Comparison of ENCODE assay signal across 8 mouse cellular contexts in genomic region chr11:113651907-113652273, GRCm38 (mm10). TPM values are rescaled to one million over a fixed set of nuclear protein-coding genes. Genes with fewer than 3 reads are reported as not detected.
DNase-seq lines count a peak whose midpoint lies in the region; ATAC-seq and TF ChIP-seq lines count a peak whose summit lies in the region.

No protein-coding gene starts in this region.

- TF ChIP-seq POLR2A in MEL (IDR thresholded peaks at IDR 0.05; ENCODE audit: control insufficient read depth in 1 of 2, insufficient read depth in 1 of 2, low read depth in 1 of 2, low read length in 2 of 2, poor library complexity in 1 of 2): no peak

- 41% methylated on average over 8 of the region's 8 CpGs for WGBS in forebrain, embryonic 12.5 days
- 43% methylated on average over 8 of the region's 8 CpGs for WGBS in midbrain, embryonic 12.5 days

- H3K9ac ChIP-seq in MEL (ENCODE audit: control insufficient read depth, low read depth, low read length, poor library complexity, severe bottlenecking): no peak overlapping the region
- no peak overlapping the region for H3K9ac ChIP-seq in forebrain, embryonic 12.5 days
- no peak overlapping the region for H3K9ac ChIP-seq in midbrain, embryonic 12.5 days (replicated peaks)

- TF ChIP-seq EP300 in MEL (IDR thresholded peaks at IDR 0.05; ENCODE audit: low read depth in 1 of 2, low read length in 2 of 2): no peak

- DNase-seq in gastrocnemius, adult 2 months: peak; percentile 49
- no peak for DNase-seq in gastrocnemius, adult 18-20 months (ENCODE audit: low spot score)
- no peak for DNase-seq in MEL (ENCODE audit: low read depth, low spot score)
- DNase-seq in kidney, postnatal 4 days: peak; percentile 81 to 83
- DNase-seq in thymus, postnatal 4 days: peak; percentile 78
- no peak for DNase-seq in frontal cortex, postnatal 10 days (ENCODE audit: low spot score in 2 of 2)

- no peak overlapping the region for H3K27ac ChIP-seq in gastrocnemius, adult 2 months
- no peak overlapping the region for H3K27ac ChIP-seq in MEL (ENCODE audit: control insufficient read depth, low read depth, low read length)
- peak overlapping the region; percentile 61 for H3K27ac ChIP-seq in forebrain, embryonic 12.5 days
- peak overlapping the region; percentile 58 for H3K27ac ChIP-seq in midbrain, embryonic 12.5 days (replicated peaks)

- peak; percentile 49 for TF ChIP-seq CTCF in gastrocnemius, adult 2 months (IDR thresholded peaks at IDR 0.05)
- TF ChIP-seq CTCF in MEL (IDR thresholded peaks at IDR 0.05 in 2 of 3, conservative IDR thresholded peaks at IDR 0.05 in 1 of 3; ENCODE audit: control insufficient read depth in 1 of 3, insufficient read depth in 1 of 3, low read depth in 2 of 3, low read length in 3 of 3, poor library complexity in 1 of 3, severe bottlenecking in 1 of 3): peak in 2 of 3 experiments; percentile 18 to 47; a peak in 4 of 6 replicates

- peaks cover 11% of the 10 kb centered on the region for H3K79me2 ChIP-seq in MEL (ENCODE audit: control insufficient read depth, insufficient read depth, low read length, poor library complexity)

- no peaks in the 10 kb centered on the region for H3K9me3 ChIP-seq in MEL (replicated peaks; ENCODE audit: insufficient read depth, low read length)
- no peaks in the 10 kb centered on the region for H3K9me3 ChIP-seq in forebrain, embryonic 12.5 days
- no peaks in the 10 kb centered on the region for H3K9me3 ChIP-seq in midbrain, embryonic 12.5 days

- no peak for TF ChIP-seq RAD21 in MEL (IDR thresholded peaks at IDR 0.05; ENCODE audit: low read depth, low read length)

- H3K27me3 ChIP-seq in MEL (ENCODE audit: control insufficient read depth in 1 of 2, insufficient read depth in 2 of 2, low read length in 2 of 2): no peaks in the 10 kb centered on the region
- H3K27me3 ChIP-seq in forebrain, embryonic 12.5 days: peaks cover 8% of the 10 kb centered on the region; the same call in 1 of the 2 replicates
- peaks cover 8% of the 10 kb centered on the region for H3K27me3 ChIP-seq in midbrain, embryonic 12.5 days

- peaks cover 7 to 24% of the 10 kb centered on the region in 2 experiments for H3K4me1 ChIP-seq in MEL (ENCODE audit: control insufficient read depth in 1 of 2, insufficient read depth in 2 of 2, low read length in 2 of 2)
- H3K4me1 ChIP-seq in forebrain, embryonic 12.5 days: peaks cover 29% of the 10 kb centered on the region
- peaks cover 33% of the 10 kb centered on the region for H3K4me1 ChIP-seq in midbrain, embryonic 12.5 days

- peaks cover 9 to 18% of the 10 kb centered on the region in 2 experiments; a peak in 3 of 4 replicates for H3K36me3 ChIP-seq in MEL (ENCODE audit: control insufficient read depth in 1 of 2, insufficient read depth in 2 of 2, low read length in 2 of 2)
- H3K36me3 ChIP-seq in forebrain, embryonic 12.5 days (replicated peaks): peaks cover 53% of the 10 kb centered on the region
- peaks cover 54% of the 10 kb centered on the region for H3K36me3 ChIP-seq in midbrain, embryonic 12.5 days

- intact Hi-C loops in gastrocnemius, adult 2 months (cut with DNase I): no loop called here

- H3K4me2 ChIP-seq in forebrain, embryonic 12.5 days: no peak overlapping the region
- H3K4me2 ChIP-seq in midbrain, embryonic 12.5 days (replicated peaks): peak overlapping the region; percentile 5; the same call in 1 of the 2 replicates

- no peak overlapping the region for H3K4me3 ChIP-seq in gastrocnemius, adult 2 months
- no peak overlapping the region for H3K4me3 ChIP-seq in MEL (ENCODE audit: control insufficient read depth in 1 of 2, insufficient read depth in 1 of 2, low read depth in 2 of 2, low read length in 2 of 2)
- no peak overlapping the region for H3K4me3 ChIP-seq in forebrain, embryonic 12.5 days (replicated peaks)
- no peak overlapping the region for H3K4me3 ChIP-seq in midbrain, embryonic 12.5 days

- peak; percentile 9 for ATAC-seq in forebrain, embryonic 12.5 days (ENCODE audit: low FRiP score)
- ATAC-seq in midbrain, embryonic 12.5 days (ENCODE audit: low FRiP score, low read depth): no peak; the same call in 1 of the 2 replicates

TF ChIP-seq in MEL, 35 proteins besides CTCF, POLR2A, EP300 and RAD21:
- TF ChIP-seq HCFC1 (IDR thresholded peaks at IDR 0.05; ENCODE audit: low read depth, low read length) (no peak), CHD1 (IDR thresholded peaks at IDR 0.05; ENCODE audit: low read depth, low read length) (no peak), BHLHE40 (IDR thresholded peaks at IDR 0.05; ENCODE audit: borderline replicate concordance, low read depth, low read length) (no peak), MEF2A (IDR thresholded peaks at IDR 0.05; ENCODE audit: extremely low read depth, insufficient replicate concordance, low read depth, low read length, poor library complexity, severe bottlenecking) (no peak), USF2 (IDR thresholded peaks at IDR 0.05; ENCODE audit: borderline replicate concordance in 1 of 2, insufficient read depth in 1 of 2, low read depth in 1 of 2, low read length in 2 of 2) (no peak), SIN3A (IDR thresholded peaks at IDR 0.05; ENCODE audit: low read length) (no peak), ZKSCAN1 (IDR thresholded peaks at IDR 0.05; ENCODE audit: low read depth, low read length) (no peak), CHD2 (IDR thresholded peaks at IDR 0.05; ENCODE audit: low read length) (no peak), POLR2AphosphoS2 (IDR thresholded peaks at IDR 0.05; ENCODE audit: low read length) (no peak), ETS1 (IDR thresholded peaks at IDR 0.05; ENCODE audit: low read depth, low read length) (no peak), ZNF384 (IDR thresholded peaks at IDR 0.05; ENCODE audit: low read depth, low read length) (no peak), TCF12 (IDR thresholded peaks at IDR 0.05; ENCODE audit: low read depth, low read length) (no peak), RCOR1 (IDR thresholded peaks at IDR 0.05; ENCODE audit: low read depth, low read length) (no peak), MAFK (IDR thresholded peaks at IDR 0.05; ENCODE audit: borderline replicate concordance, low read depth, low read length) (no peak), MYC (IDR thresholded peaks at IDR 0.05; ENCODE audit: low read depth, low read length) (no peak), NRF1 (IDR thresholded peaks at IDR 0.05; ENCODE audit: insufficient read depth, low read depth, low read length, poor library complexity, severe bottlenecking) (no peak), GATA1 (IDR thresholded peaks at IDR 0.05; ENCODE audit: low read depth, low read length) (no peak), TAL1 (IDR thresholded peaks at IDR 0.05; ENCODE audit: low read length) (no peak), GABPA (IDR thresholded peaks at IDR 0.05; ENCODE audit: low read depth, low read length) (no peak)

RNA-seq across cellular contexts. Expression of gene Slc39a11, which starts 2.0 kb away (rescaled TPM):
- total RNA-seq in gastrocnemius, adult 2 months (2021): 1 to 10 TPM; 1.8 to 3.0 TPM
- total RNA-seq in gastrocnemius, adult 18-20 months (2021): 1 to 10 TPM; 1.5 to 2.4 TPM
- 33.6 and 45.6 TPM in 2 replicates for total RNA-seq in MEL (2012; rRNA removed)
- 10 to 100 TPM in 1 of 2 experiments, not detected in 1; 34.2 TPM for polyA plus RNA-seq in MEL (2012; ENCODE audit: insufficient read depth in 1 of 2, insufficient read length in 2 of 2, low read depth in 1 of 2, low replicate concordance in 2 of 2, missing spikeins in 1 of 2)
- 23.9 and 25.1 TPM in 2 replicates for polyA plus RNA-seq in forebrain, embryonic 12.5 days (2016; fragmentation: Nextera tagmentation; extraction: Ambion mirVana)
- 23.0 and 26.1 TPM in 2 replicates for polyA plus RNA-seq in midbrain, embryonic 12.5 days (2016; fragmentation: Nextera tagmentation; extraction: Ambion mirVana)

RNA-seq across cellular contexts. Expression of gene Cog1, which starts 2.9 kb away (rescaled TPM):
- total RNA-seq in gastrocnemius, adult 2 months (2021): 10 to 100 TPM; 18.5 to 19.1 TPM
- total RNA-seq in gastrocnemius, adult 18-20 months (2021): 10 to 100 TPM; 19.9 to 21.8 TPM
- total RNA-seq in MEL (2012; rRNA removed): 26.4 and 29.4 TPM in 2 replicates
- polyA plus RNA-seq in MEL (2012; ENCODE audit: insufficient read depth in 1 of 2, insufficient read length in 2 of 2, low read depth in 1 of 2, low replicate concordance in 2 of 2, missing spikeins in 1 of 2): 100 to 1,000 TPM in 1 of 2 experiments, 10 to 100 TPM in 1; 37.4 to 113 TPM
- polyA plus RNA-seq in forebrain, embryonic 12.5 days (2016; fragmentation: Nextera tagmentation; extraction: Ambion mirVana): 35.3 and 38.3 TPM in 2 replicates
- polyA plus RNA-seq in midbrain, embryonic 12.5 days (2016; fragmentation: Nextera tagmentation; extraction: Ambion mirVana): 36.8 and 39.6 TPM in 2 replicates

RNA-seq across cellular contexts. Expression of gene Fam104a, which starts 32.1 kb away (rescaled TPM):
- 10 to 100 TPM; 29.0 to 33.0 TPM for total RNA-seq in gastrocnemius, adult 2 months (2021)
- total RNA-seq in gastrocnemius, adult 18-20 months (2021): 10 to 100 TPM; 32.7 to 34.4 TPM
- total RNA-seq in MEL (2012; rRNA removed): 34.6 and 38.1 TPM in 2 replicates
- polyA plus RNA-seq in MEL (2012; ENCODE audit: insufficient read depth in 1 of 2, insufficient read length in 2 of 2, low read depth in 1 of 2, low replicate concordance in 2 of 2, missing spikeins in 1 of 2): 10 to 100 TPM in 1 of 2 experiments, not detected in 1; 33.6 TPM
- polyA plus RNA-seq in forebrain, embryonic 12.5 days (2016; fragmentation: Nextera tagmentation; extraction: Ambion mirVana): 53.2 and 56.7 TPM in 2 replicates
- 49.5 and 50.5 TPM in 2 replicates for polyA plus RNA-seq in midbrain, embryonic 12.5 days (2016; fragmentation: Nextera tagmentation; extraction: Ambion mirVana)

RNA-seq across cellular contexts. Expression of gene D11Wsu47e, which starts 32.3 kb away (rescaled TPM):
- total RNA-seq in gastrocnemius, adult 2 months (2021): 1 to 10 TPM; 4.5 to 6.3 TPM
- 1 to 10 TPM; 3.2 to 6.6 TPM for total RNA-seq in gastrocnemius, adult 18-20 months (2021)
- total RNA-seq in MEL (2012; rRNA removed): 32.5 and 40.6 TPM in 2 replicates
- 10 to 100 TPM in 1 of 2 experiments, not detected in 1; 25.0 TPM for polyA plus RNA-seq in MEL (2012; ENCODE audit: insufficient read depth in 1 of 2, insufficient read length in 2 of 2, low read depth in 1 of 2, low replicate concordance in 2 of 2, missing spikeins in 1 of 2)
- 24.5 and 25.7 TPM in 2 replicates for polyA plus RNA-seq in forebrain, embryonic 12.5 days (2016; fragmentation: Nextera tagmentation; extraction: Ambion mirVana)
- polyA plus RNA-seq in midbrain, embryonic 12.5 days (2016; fragmentation: Nextera tagmentation; extraction: Ambion mirVana): 24.3 and 26.2 TPM in 2 replicates

RNA-seq across cellular contexts. Expression of gene Sstr2, which starts 32.7 kb away (rescaled TPM):
- total RNA-seq in gastrocnemius, adult 2 months (2021): not detected
- total RNA-seq in gastrocnemius, adult 18-20 months (2021): not detected
- 0.26 and 0.77 TPM in 2 replicates for total RNA-seq in MEL (2012; rRNA removed)
- polyA plus RNA-seq in MEL (2012; ENCODE audit: insufficient read depth in 1 of 2, insufficient read length in 2 of 2, low read depth in 1 of 2, low replicate concordance in 2 of 2, missing spikeins in 1 of 2): under 1 TPM in 1 of 2 experiments, not detected in 1; 0.82 TPM
- 22.4 and 25.4 TPM in 2 replicates for polyA plus RNA-seq in forebrain, embryonic 12.5 days (2016; fragmentation: Nextera tagmentation; extraction: Ambion mirVana)
- polyA plus RNA-seq in midbrain, embryonic 12.5 days (2016; fragmentation: Nextera tagmentation; extraction: Ambion mirVana): 11.8 and 13.0 TPM in 2 replicates

Comparison
In these comparisons a context has a peak if more than half of its experiments do, and no peak if none do; other contexts are left out.
1. DNase-seq: peak in gastrocnemius, adult 2 months (single experiment), kidney, postnatal 4 days (2 of 2) and thymus, postnatal 4 days (single experiment); none in gastrocnemius, adult 18-20 months (single experiment), MEL (single experiment) and frontal cortex, postnatal 10 days (0 of 2).
2. H3K27ac ChIP-seq: peak in forebrain, embryonic 12.5 days (single experiment) and midbrain, embryonic 12.5 days (single experiment); none in gastrocnemius, adult 2 months (single experiment) and MEL (single experiment).